Mouse (Mus musculus): Measurements from ENCODE around the gene Rab30. TPM values are rescaled to one million over a fixed set of nuclear protein-coding genes. Genes with fewer than 3 reads are reported as not detected.
A peak's percentile ranks its signal among the peaks of the same experiment; 100 is the strongest.

Gene Rab30
- total RNA-seq, 2 experiments from 2014 or later: 43.2 to 49.1 TPM

- DNase-seq (ENCODE audit: extremely low spot score in 1 of 2, low spot score in 1 of 2): no peak
Measured at GRCm38 (mm10) chr7:92795749-92796148, 54.3 kb downstream of the Rab30 start.

DNA sequence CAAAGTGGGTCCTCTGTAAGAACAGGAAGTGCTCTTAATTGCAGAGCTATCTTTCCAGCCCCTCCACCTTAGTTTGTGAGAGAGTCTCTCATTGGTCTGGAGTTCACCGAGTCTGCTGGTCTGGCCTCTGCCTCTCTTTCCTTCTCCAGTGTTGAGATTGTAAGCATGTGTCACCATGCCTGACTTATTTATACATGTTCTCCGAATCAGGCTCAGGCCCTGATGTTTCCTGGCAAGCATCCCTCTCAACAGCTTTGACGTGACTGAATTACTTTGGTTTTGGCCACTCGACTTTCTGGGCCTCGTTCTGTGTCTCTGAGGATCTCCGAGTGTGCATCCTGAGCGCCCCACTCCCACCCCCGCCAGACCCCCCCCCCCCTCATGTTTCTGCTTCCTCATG lies 55.4 kb downstream of the Rab30 start:
- no peak for DNase-seq (ENCODE audit: extremely low spot score in 1 of 2, low spot score in 1 of 2)

- no peak for DNase-seq (ENCODE audit: extremely low spot score in 1 of 2, low spot score in 1 of 2)
Measured at GRCm38 (mm10) chr7:92799665-92800595, 58.5 kb downstream of the Rab30 start.

DNA sequence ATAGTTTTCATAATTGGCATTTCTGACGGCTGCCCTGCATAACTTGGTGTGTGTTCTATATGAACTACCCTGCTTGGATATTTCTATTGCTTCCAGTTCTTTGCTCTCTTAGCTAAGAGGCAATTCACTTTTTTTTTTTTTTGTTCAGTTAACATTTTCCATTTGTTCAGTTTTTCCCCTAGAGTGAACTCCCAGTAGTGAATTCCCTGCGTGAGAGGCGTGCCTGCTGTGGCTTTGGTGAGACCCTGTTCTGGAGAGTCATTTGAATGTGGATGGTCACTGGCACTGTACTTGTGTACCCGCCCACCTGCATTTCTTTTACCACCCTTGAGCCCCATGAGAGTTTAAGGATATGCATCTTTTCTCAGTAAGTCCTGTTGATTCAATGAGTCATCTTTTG lies 60.8 kb downstream of the Rab30 start:
- no peak for DNase-seq (ENCODE audit: extremely low spot score in 1 of 2, low spot score in 1 of 2)

DNA sequence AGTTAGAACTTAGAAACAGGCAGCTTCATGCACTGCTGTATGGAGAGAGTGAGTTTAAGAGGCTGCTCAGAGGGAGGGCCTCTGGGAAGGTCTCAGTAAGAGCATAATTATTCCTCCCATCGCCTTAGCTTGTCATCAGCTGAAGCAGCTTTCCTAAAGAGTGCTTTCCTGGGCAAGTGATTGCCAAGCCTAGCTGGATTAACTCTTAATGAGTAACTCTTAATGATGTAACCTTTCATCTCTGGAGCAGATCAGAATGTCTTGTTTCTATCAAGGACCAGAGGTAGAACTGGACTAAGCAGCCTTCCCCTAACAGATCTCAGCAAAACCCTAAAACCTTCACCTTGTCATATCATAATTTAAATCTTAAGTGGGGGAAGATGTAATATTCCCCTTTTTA lies 61.8 kb downstream of the Rab30 start:
- DNase-seq (ENCODE audit: extremely low spot score in 1 of 2, low spot score in 1 of 2): no peak

DNA sequence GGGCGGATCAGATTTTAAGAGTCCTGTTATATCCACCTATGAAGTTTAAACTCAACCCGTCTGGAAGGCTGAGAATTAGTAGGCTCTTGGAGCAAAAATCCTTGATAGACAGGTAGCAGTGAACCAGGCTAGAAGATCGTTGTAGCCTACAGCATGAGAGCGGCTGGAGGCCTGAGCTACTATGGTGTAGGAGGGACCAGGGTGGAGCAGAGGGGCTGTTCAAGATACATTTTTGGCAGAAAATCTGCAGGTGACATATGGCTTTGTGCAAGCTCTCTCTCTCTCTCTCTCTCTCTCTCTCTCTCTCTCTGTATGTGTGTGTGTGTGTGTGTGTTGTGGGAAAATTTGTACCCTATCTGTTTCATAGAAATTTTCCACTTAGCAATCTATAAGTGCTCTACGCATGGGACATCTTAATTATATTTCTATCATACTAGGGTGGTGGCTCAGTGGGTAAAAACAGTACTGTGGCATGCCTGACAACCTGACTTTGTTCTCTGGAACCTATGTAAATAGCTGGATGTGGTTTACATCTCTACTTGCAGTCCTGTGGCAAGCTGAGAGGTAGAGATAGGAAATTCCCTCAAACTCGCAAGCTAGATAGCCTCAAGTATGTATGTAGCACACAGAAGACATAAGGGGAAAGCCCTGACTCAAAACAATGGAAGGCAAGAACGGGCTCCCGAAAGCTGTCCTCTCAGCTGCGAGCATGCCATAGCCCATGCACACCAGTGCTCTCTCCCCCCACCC lies 63.7 kb downstream of the Rab30 start:
- no peak for DNase-seq (ENCODE audit: extremely low spot score in 1 of 2, low spot score in 1 of 2)

DNA sequence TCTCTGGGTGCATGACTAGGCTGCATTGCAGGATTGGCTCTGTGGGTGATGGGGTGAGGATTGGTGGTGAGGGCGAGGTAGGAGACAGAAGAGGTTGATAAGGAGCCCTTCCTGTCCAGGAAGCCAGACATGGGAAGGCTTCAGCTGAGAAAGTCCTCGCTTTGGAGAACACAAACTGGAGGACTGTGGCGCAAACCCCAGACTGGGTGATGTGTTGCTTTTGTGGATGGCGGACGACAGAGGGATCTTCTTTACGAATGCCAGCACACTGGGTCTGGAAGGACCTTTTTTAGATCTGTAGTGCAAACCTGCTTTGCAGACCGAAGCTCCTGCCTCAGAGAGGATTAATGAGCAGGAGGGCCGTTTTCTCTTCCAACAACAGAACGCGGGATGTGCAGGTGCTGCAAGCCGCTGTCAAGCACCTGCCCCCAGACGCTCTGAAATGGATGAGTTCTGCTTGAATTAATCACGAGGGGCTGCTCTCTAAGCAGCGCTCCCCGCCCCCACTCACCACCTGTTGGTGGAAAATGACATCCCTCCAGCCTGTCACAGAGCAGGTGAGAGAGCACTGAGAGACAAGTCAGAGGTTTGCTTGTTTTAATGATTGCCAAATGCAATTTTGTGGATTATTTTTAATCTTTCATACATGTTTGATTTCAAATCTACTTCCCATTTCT lies 65.2 kb downstream of the Rab30 start:
- peak in 1 of 2 experiments; percentile 32 for DNase-seq (ENCODE audit: extremely low spot score in 1 of 2, low spot score in 1 of 2)

DNA sequence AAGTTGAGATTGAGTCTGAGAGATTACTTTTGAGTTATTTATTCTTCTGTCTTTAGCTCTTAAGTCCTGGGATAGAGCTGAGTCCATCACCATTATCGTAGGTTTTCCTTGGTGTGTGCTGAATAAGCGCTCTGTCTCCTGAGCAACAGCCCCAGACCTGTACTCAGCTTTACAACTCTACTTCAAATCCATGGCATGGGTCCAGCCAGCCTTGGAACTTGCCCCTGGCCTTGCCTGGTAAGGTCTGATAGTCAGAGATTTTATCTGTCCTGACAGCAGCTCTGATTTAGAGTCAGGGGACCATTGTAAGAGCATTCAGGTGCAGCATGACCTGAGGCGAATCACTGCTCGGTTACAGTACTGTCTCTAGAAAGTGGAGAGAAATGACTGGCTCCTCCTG lies 66.1 kb downstream of the Rab30 start:
- no peak for DNase-seq (ENCODE audit: extremely low spot score in 1 of 2, low spot score in 1 of 2)

GRCm38 (mm10) chr7:92811667-92812279 lies 70.4 kb downstream of the Rab30 start:
- DNase-seq (ENCODE audit: extremely low spot score in 1 of 2, low spot score in 1 of 2): no peak

DNA sequence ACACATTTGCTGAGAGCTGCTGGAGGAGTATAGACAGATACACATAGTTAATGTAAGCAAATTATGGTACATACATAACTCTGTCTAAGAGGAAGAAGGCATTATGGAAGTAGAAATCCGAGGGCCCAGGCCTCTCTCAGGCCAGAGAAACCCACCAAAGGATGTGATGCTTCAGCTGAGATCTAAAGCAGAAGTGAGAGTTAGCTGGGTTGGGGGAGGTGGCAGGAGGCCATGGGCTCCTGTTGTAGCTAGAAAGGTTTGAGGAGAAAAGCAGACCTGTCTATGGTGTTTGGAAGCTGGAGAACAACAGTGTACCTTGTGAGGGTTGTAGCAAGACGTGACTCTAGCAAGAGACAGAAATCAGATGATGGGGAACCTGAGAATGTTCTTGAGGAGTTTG lies 75.8 kb downstream of the Rab30 start:
- DNase-seq (ENCODE audit: extremely low spot score in 1 of 2, low spot score in 1 of 2): no peak

DNA sequence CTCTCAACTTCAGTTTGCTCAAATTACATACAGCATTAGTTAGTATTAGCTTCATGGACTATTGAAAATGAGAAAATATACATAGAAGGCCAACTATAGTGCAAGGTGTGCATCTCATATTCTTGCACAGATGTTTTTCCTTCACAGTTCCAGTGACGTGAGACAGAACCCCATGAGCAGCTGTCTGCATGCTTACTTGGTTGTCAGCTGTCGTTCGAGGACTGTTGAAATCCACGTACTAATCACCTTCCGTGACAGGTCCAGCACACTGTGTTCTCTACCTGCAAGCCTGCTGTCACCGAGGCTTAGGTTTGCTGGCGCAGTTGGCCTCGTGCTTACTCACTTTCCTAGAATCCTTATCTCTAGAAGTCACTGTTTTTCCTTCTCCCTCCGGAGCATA lies 76.5 kb downstream of the Rab30 start:
- no peak for DNase-seq (ENCODE audit: extremely low spot score in 1 of 2, low spot score in 1 of 2)

DNA sequence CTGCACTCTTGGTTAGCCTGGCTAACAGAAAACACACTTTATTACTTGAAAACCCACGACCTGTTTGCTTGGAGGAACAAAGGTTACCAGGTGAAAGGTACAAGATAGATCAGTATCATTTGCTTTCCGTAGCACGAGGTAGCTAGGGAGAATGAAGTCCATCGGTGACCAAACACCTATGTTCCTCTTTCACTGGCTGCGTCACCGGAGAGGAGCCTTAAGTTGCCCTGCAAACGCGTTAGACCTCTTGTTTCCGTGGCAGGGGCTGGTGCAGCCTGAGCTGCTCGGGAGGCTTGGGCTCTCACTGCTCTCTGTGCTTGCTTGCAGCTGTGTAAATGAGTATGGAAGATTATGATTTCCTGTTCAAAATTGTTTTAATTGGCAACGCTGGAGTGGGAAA lies 78.3 kb downstream of the Rab30 start:
- no peak for DNase-seq (ENCODE audit: extremely low spot score in 1 of 2, low spot score in 1 of 2)

DNA sequence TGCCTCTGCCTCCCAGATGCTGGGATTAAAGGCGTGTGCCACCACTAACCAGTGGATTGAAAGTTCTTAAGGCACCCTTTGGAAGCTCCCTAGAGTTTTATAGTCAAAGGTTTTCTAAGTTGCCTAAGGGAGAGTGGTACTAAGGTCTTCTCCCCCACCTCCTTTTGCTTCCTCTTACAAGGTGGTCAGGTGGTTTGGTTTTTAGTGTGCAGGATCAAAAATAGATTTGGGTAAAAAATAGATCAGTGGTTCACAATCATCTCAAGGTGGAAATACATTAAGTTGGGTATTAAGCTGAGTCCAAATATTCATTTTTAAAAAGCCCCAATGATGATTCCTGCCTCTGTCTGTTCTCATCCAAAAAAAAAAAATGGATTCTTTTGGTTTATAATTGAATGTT lies 79.0 kb downstream of the Rab30 start:
- no peak for DNase-seq (ENCODE audit: extremely low spot score in 1 of 2, low spot score in 1 of 2)

GRCm38 (mm10) chr7:92820941-92821465 lies 79.6 kb downstream of the Rab30 start:
- DNase-seq (ENCODE audit: extremely low spot score in 1 of 2, low spot score in 1 of 2): no peak

GRCm38 (mm10) chr7:92821871-92822270 lies 80.5 kb downstream of the Rab30 start:
- no peak for DNase-seq (ENCODE audit: extremely low spot score in 1 of 2, low spot score in 1 of 2)

- no peak for DNase-seq (ENCODE audit: extremely low spot score in 1 of 2, low spot score in 1 of 2)
Measured at GRCm38 (mm10) chr7:92822409-92823101, 81.2 kb downstream of the Rab30 start.

GRCm38 (mm10) chr7:92826248-92826647 lies 84.8 kb downstream of the Rab30 start:
- no peak for DNase-seq (ENCODE audit: extremely low spot score in 1 of 2, low spot score in 1 of 2)

DNA sequence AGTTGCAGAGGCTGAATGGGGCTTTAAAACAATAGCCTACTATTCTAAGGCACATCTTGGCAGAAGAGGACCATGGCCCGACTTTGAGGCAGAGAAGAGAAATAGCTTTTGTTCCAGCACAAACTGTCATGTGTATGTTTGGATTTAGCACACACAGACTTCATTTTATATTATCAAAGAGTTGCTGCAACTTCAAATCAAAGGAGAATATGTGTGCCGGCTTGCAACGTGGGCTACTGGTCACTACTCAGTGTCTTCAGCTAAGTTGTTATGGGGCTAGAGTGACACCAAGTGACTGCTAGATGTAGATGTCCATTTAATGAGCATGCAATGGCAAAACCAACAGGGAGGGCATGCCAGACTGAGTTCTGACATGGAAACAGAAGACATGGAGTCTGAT lies 86.6 kb downstream of the Rab30 start:
- DNase-seq (ENCODE audit: extremely low spot score in 1 of 2, low spot score in 1 of 2): no peak

GRCm38 (mm10) chr7:92832395-92832794 lies 91.0 kb downstream of the Rab30 start:
- no peak for DNase-seq (ENCODE audit: extremely low spot score in 1 of 2, low spot score in 1 of 2)

GRCm38 (mm10) chr7:92834391-92834790 lies 93.0 kb downstream of the Rab30 start:
- DNase-seq (ENCODE audit: extremely low spot score in 1 of 2, low spot score in 1 of 2): no peak

Data from layer of hippocampus, postnatal 25 days (tissue).